Mouse (Mus musculus): ENCODE data around the gene Clmn.

Clmn gene

DNA sequence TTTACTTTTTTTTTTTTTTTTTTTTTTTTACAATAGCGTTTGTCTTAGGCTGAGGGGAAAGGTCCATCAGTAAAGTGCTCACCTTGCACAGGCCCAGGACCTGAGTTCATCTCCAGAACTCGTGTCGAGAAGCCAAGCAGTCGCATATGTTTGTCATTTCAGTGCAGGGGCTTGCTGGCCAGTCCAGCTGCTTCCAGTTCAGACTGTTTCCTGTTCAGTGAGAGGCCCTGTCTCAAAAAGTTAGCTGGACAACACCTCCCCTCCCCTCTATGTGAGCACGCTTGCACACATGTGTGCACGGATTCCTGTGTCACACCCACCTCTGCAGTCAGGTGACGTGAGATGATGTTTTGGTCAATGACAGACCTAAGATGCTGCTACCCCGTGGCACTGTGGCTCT lies 25.2 kb upstream of the Clmn start:
- Histone ChIP-seq H3K27me3 (ENCODE audit: insufficient read depth, low read length) (no peaks in the 10 kb centered on the region), H3K36me3 (ENCODE audit: insufficient read depth, low read length) (no peaks in the 10 kb centered on the region), H3K4me3 (replicated peaks; ENCODE audit: low read length) (no peak overlapping the region), H3K4me1 (replicated peaks; ENCODE audit: low read depth, low read length) (0 out of 2 replicates have a peak, but pooled peaks cover 7% of the 10 kb centered on the region), H3K9me3 (ENCODE audit: low read length) (peaks cover 6% of the 10 kb centered on the region)
- TF ChIP-seq CTCF (conservative IDR thresholded peaks at IDR 0.05; ENCODE audit: low read length) (no peak), NANOG (IDR thresholded peaks at IDR 0.05; ENCODE audit: borderline replicate concordance, low read length) (no peak), POU5F1 (IDR thresholded peaks at IDR 0.05; ENCODE audit: borderline replicate concordance, low read length) (no peak)

DNA sequence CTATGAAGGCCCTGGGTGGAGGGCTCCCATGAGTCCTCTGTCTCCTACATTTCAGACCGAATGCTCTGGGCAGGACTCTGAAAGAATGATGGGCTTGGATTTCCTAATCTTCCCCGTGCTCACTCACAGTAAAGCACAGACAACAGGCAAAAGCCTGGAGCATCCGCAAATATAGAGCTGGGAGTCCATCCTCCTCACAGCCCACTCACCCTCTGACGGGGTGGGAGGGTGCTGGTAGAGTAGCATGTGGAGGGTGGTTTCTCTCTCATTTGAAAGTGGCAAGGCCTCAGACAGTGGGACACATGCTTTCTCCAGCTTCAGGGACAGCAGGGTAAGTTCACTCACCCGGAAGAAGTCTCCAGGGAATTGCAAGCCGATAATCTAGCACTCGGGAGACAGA lies 21.2 kb upstream of the Clmn start:
- TF ChIP-seq POU5F1 (IDR thresholded peaks at IDR 0.05; ENCODE audit: borderline replicate concordance, low read length) = no peak
- TF ChIP-seq CTCF (conservative IDR thresholded peaks at IDR 0.05; ENCODE audit: low read length) = no peak
- no peak for TF ChIP-seq NANOG (IDR thresholded peaks at IDR 0.05; ENCODE audit: borderline replicate concordance, low read length)

DNA sequence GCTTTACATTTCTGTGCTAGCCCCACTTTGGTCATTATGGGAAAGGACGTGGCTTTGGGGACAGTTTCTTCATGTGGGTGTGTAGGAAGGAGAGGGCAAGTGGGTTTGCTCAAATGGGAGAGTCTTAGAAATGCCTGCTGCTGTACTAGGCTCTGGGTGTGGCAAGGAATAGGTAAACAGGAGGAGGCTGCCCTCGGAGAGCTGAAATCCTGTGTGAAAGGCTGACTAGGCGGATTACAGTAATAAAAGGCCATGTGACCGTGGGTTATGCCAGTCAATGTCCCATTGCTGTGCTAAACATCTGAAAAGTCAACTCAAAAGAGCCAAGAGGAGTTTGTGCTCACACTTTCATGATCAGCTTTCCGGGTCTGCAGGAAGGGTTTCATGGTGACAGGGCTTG lies 17.7 kb upstream of the Clmn start:
- Histone ChIP-seq H3K4me3 (replicated peaks; ENCODE audit: low read length) (no peak overlapping the region), H3K27me3 (ENCODE audit: insufficient read depth, low read length) (peaks cover 6% of the 10 kb centered on the region; the same call in 1 of the 2 replicates), H3K36me3 (ENCODE audit: insufficient read depth, low read length) (no peaks in the 10 kb centered on the region), H3K4me1 (replicated peaks; ENCODE audit: low read depth, low read length) (peaks cover 38% of the 10 kb centered on the region), H3K9me3 (ENCODE audit: low read length) (peaks cover 10% of the 10 kb centered on the region; the same call in 1 of the 2 replicates)
- TF ChIP-seq NANOG (IDR thresholded peaks at IDR 0.05; ENCODE audit: borderline replicate concordance, low read length) = no peak
- TF ChIP-seq POU5F1 (IDR thresholded peaks at IDR 0.05; ENCODE audit: borderline replicate concordance, low read length) = no peak
- no peak for TF ChIP-seq CTCF (conservative IDR thresholded peaks at IDR 0.05; ENCODE audit: low read length)

More for the DNA sequence above, 21.2 kb upstream of the Clmn start:
- Histone ChIP-seq H3K27me3 (ENCODE audit: insufficient read depth, low read length) (no peaks in the 10 kb centered on the region), H3K4me3 (replicated peaks; ENCODE audit: low read length) (no peak overlapping the region), H3K36me3 (ENCODE audit: insufficient read depth, low read length) (no peaks in the 10 kb centered on the region), H3K4me1 (replicated peaks; ENCODE audit: low read depth, low read length) (peaks cover 18% of the 10 kb centered on the region), H3K9me3 (ENCODE audit: low read length) (peaks cover 3% of the 10 kb centered on the region; the same call in 1 of the 2 replicates)

DNA sequence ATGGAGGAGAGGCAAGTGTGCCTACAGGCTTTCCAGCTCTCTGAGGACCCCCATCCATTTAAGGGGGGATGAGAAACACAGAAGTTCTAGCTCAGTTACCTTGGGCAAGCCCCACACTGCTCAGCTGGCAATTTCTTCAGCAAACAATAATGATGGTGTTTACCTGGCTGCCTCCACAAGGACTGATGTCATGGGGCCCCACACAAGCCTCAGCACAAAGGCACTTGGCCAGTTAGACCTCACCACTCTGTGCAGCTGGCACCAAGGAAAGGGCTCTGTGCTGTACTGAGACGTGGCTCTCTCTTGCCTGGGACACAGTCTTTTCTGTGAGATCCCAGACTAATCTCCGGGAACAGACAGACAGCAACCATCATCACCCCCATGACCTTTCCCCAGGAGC lies 17.2 kb upstream of the Clmn start:
- Histone ChIP-seq H3K27me3 (ENCODE audit: insufficient read depth, low read length) (peaks cover 9% of the 10 kb centered on the region; the same call in 1 of the 2 replicates), H3K4me3 (replicated peaks; ENCODE audit: low read length) (no peak overlapping the region), H3K9me3 (ENCODE audit: low read length) (peaks cover 10% of the 10 kb centered on the region; the same call in 1 of the 2 replicates), H3K4me1 (replicated peaks; ENCODE audit: low read depth, low read length) (peaks cover 38% of the 10 kb centered on the region), H3K36me3 (ENCODE audit: insufficient read depth, low read length) (no peaks in the 10 kb centered on the region)
- TF ChIP-seq POU5F1 (IDR thresholded peaks at IDR 0.05; ENCODE audit: borderline replicate concordance, low read length) (no peak), CTCF (conservative IDR thresholded peaks at IDR 0.05; ENCODE audit: low read length) (no peak), NANOG (IDR thresholded peaks at IDR 0.05; ENCODE audit: borderline replicate concordance, low read length) (no peak)

DNA sequence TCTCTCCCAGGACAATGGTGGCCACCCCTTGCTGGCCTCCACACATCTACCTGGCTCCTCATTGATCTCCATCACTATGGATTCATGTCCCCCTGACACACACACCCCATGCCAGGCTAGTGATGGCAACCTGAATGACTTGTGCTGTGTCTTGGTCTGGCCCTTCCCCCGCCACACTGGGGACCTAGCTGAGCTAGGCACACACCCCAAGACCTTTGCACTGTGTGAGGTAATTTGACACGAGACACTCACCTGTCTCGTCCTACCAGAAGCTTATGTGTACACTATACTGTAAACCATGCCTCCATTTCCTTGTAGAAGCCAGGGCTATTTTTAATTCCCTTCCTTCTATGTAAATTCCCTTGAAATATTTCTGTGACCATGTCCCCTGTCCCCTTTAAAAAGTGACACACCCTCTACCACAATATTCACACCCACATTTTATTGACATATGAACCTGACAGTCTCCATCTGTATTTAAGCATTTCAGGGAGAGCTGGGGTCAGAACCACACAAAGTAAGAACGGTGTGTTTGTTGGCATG lies 16.7 kb upstream of the Clmn start:
- no peak overlapping the region for H3K4me3 ChIP-seq (replicated peaks; ENCODE audit: low read length)
- no peaks in the 10 kb centered on the region for H3K36me3 ChIP-seq (ENCODE audit: insufficient read depth, low read length)
- H3K27me3 ChIP-seq (ENCODE audit: insufficient read depth, low read length) = peaks cover 13% of the 10 kb centered on the region; the same call in 1 of the 2 replicates
- peaks cover 38% of the 10 kb centered on the region for H3K4me1 ChIP-seq (replicated peaks; ENCODE audit: low read depth, low read length)
- peaks cover 10% of the 10 kb centered on the region; the same call in 1 of the 2 replicates for H3K9me3 ChIP-seq (ENCODE audit: low read length)
- TF ChIP-seq NANOG (IDR thresholded peaks at IDR 0.05; ENCODE audit: borderline replicate concordance, low read length) (no peak), CTCF (conservative IDR thresholded peaks at IDR 0.05; ENCODE audit: low read length) (no peak), POU5F1 (IDR thresholded peaks at IDR 0.05; ENCODE audit: borderline replicate concordance, low read length) (no peak)

DNA sequence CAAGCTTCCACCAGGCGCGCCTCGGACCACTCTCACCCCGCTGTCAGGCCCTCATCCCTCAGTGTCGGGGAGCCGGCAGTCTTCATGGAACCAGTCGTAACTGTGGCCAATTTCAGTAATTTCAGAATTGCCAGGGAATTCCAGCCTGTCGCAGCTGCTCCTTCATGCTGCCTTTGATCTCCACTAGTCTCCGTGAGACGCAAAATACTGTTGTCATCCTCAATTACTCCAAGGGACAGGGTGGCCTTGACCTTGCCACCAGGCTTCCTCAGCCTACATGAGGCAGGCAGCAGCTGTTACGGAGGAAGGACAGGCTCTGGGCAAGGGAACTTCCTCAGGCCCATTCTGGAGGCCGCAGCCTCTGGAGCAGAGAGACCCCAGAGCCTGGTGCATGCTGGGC lies 15.5 kb upstream of the Clmn start:
- TF ChIP-seq NANOG (IDR thresholded peaks at IDR 0.05; ENCODE audit: borderline replicate concordance, low read length) (no peak), POU5F1 (IDR thresholded peaks at IDR 0.05; ENCODE audit: borderline replicate concordance, low read length) (no peak), CTCF (conservative IDR thresholded peaks at IDR 0.05; ENCODE audit: low read length) (no peak)
- Histone ChIP-seq H3K27me3 (ENCODE audit: insufficient read depth, low read length) (peaks cover 18% of the 10 kb centered on the region; the same call in 1 of the 2 replicates), H3K4me3 (replicated peaks; ENCODE audit: low read length) (no peak overlapping the region)

DNA sequence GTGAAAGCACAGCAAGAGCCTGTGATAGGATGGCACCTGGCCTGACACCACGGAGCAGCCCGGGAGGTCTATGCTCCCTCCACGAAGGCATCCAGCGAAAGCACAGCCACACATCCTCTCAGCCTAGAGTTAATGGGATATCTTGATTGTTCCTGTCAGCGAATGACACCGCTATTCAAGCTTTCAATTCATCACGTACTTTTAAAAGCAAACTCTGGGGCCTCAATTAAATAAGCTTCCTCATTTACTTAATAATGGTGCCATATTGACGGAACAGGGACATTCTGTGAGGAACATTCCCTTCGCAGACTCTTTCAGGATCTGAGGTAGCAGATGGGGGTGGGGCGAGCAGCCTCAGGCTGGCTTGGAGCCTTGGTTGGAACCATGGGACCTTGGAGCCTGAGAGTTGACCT lies 14.7 kb upstream of the Clmn start:
- Histone ChIP-seq H3K4me3 (replicated peaks; ENCODE audit: low read length) (peak overlapping the region; percentile 23; the same call in 1 of the 2 replicates), H3K4me1 (replicated peaks; ENCODE audit: low read depth, low read length) (peaks cover 53% of the 10 kb centered on the region), H3K27me3 (ENCODE audit: insufficient read depth, low read length) (peaks cover 18% of the 10 kb centered on the region; the same call in 1 of the 2 replicates), H3K9me3 (ENCODE audit: low read length) (peaks cover 10% of the 10 kb centered on the region; the same call in 1 of the 2 replicates), H3K36me3 (ENCODE audit: insufficient read depth, low read length) (no peaks in the 10 kb centered on the region)
- TF ChIP-seq POU5F1 (IDR thresholded peaks at IDR 0.05; ENCODE audit: borderline replicate concordance, low read length) (no peak), NANOG (IDR thresholded peaks at IDR 0.05; ENCODE audit: borderline replicate concordance, low read length) (peak; percentile 34; the same call in 1 of the 2 replicates), CTCF (conservative IDR thresholded peaks at IDR 0.05; ENCODE audit: low read length) (no peak)

More for the DNA sequence above, 15.5 kb upstream of the Clmn start:
- Histone ChIP-seq H3K36me3 (ENCODE audit: insufficient read depth, low read length) (no peaks in the 10 kb centered on the region), H3K9me3 (ENCODE audit: low read length) (peaks cover 10% of the 10 kb centered on the region; the same call in 1 of the 2 replicates), H3K4me1 (replicated peaks; ENCODE audit: low read depth, low read length) (peaks cover 48% of the 10 kb centered on the region)

DNA sequence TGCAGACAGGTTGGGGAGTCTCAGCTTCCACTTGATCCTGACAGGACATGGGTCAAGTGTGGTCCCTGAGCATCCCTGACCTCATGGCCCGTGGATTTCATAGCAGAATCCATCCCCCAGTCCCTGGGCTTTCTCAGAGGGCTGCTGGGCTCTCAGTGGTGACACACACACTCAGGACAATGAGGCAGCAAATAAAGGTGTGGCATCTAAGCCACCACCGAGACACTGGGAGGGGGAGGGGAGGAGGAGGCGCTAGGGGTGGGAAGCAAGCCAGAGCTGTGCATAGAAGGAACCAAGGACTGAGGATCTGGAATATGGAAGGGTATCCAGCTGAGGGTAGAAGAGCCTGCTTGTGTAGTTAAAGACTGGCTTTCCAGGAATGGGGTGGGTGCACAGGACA lies 11.2 kb upstream of the Clmn start:
- peaks cover 36% of the 10 kb centered on the region for H3K4me1 ChIP-seq (replicated peaks; ENCODE audit: low read depth, low read length)

More for the DNA sequence above, 11.2 kb upstream of the Clmn start:
- Histone ChIP-seq H3K4me3 (replicated peaks; ENCODE audit: low read length) (no peak overlapping the region), H3K27me3 (ENCODE audit: insufficient read depth, low read length) (peaks cover 25% of the 10 kb centered on the region), H3K9me3 (ENCODE audit: low read length) (peaks cover 7% of the 10 kb centered on the region; the same call in 1 of the 2 replicates), H3K36me3 (ENCODE audit: insufficient read depth, low read length) (no peaks in the 10 kb centered on the region)
- TF ChIP-seq NANOG (IDR thresholded peaks at IDR 0.05; ENCODE audit: borderline replicate concordance, low read length) = no peak
- no peak for TF ChIP-seq CTCF (conservative IDR thresholded peaks at IDR 0.05; ENCODE audit: low read length)
- TF ChIP-seq POU5F1 (IDR thresholded peaks at IDR 0.05; ENCODE audit: borderline replicate concordance, low read length) = no peak

Data from E14TG2a.4 (cell line).